Mouse (Mus musculus): ENCODE measurements at regions not wholly inside any gene's neighbourhood (a gene's known extent, or its start where the extent isn't known, plus 50 kb on each side); places are given as distances from the start of the nearest gene placed in this dataset.

GRCm38 (mm10) chr16:93431316-93431715 lies 172.5 kb downstream of the Setd4 start:
- ATAC-seq (replicated peaks in 1 of 2; ENCODE audit: insufficient read depth in 1 of 2, low FRiP score in 2 of 2, low TSS enrichment in 1 of 2, low read depth in 1 of 2, poor library complexity in 2 of 2, severe bottlenecking in 2 of 2): no peak

- ATAC-seq (replicated peaks in 1 of 2; ENCODE audit: insufficient read depth in 1 of 2, low FRiP score in 2 of 2, low TSS enrichment in 1 of 2, low read depth in 1 of 2, poor library complexity in 2 of 2, severe bottlenecking in 2 of 2): no peak
Measured at GRCm38 (mm10) chr16:93429324-93429781, 174.5 kb downstream of the Setd4 start.

- ATAC-seq (replicated peaks in 1 of 2; ENCODE audit: insufficient read depth in 1 of 2, low FRiP score in 2 of 2, low TSS enrichment in 1 of 2, low read depth in 1 of 2, poor library complexity in 2 of 2, severe bottlenecking in 2 of 2): no peak
Measured at GRCm38 (mm10) chr16:93427264-93427663, 176.6 kb downstream of the Setd4 start.

GRCm38 (mm10) chr16:93425731-93426130 lies 178.1 kb downstream of the Setd4 start:
- no peak for ATAC-seq (replicated peaks in 1 of 2; ENCODE audit: insufficient read depth in 1 of 2, low FRiP score in 2 of 2, low TSS enrichment in 1 of 2, low read depth in 1 of 2, poor library complexity in 2 of 2, severe bottlenecking in 2 of 2)

- no peak for ATAC-seq (replicated peaks in 1 of 2; ENCODE audit: insufficient read depth in 1 of 2, low FRiP score in 2 of 2, low TSS enrichment in 1 of 2, low read depth in 1 of 2, poor library complexity in 2 of 2, severe bottlenecking in 2 of 2)
Measured at GRCm38 (mm10) chr16:93423174-93423573, 180.7 kb downstream of the Setd4 start.

GRCm38 (mm10) chr16:93422221-93422620 lies 181.6 kb downstream of the Setd4 start:
- ATAC-seq (replicated peaks in 1 of 2; ENCODE audit: insufficient read depth in 1 of 2, low FRiP score in 2 of 2, low TSS enrichment in 1 of 2, low read depth in 1 of 2, poor library complexity in 2 of 2, severe bottlenecking in 2 of 2): no peak

- ATAC-seq (replicated peaks in 1 of 2; ENCODE audit: insufficient read depth in 1 of 2, low FRiP score in 2 of 2, low TSS enrichment in 1 of 2, low read depth in 1 of 2, poor library complexity in 2 of 2, severe bottlenecking in 2 of 2): no peak
Measured at GRCm38 (mm10) chr16:93418246-93418645, 185.6 kb downstream of the Setd4 start.

- no peak for ATAC-seq (replicated peaks in 1 of 2; ENCODE audit: insufficient read depth in 1 of 2, low FRiP score in 2 of 2, low TSS enrichment in 1 of 2, low read depth in 1 of 2, poor library complexity in 2 of 2, severe bottlenecking in 2 of 2)
Measured at GRCm38 (mm10) chr16:93417831-93418230, 186.0 kb downstream of the Setd4 start.

GRCm38 (mm10) chr16:93392024-93392675 lies 211.7 kb downstream of the Setd4 start:
- ATAC-seq (replicated peaks in 1 of 2; ENCODE audit: insufficient read depth in 1 of 2, low FRiP score in 2 of 2, low TSS enrichment in 1 of 2, low read depth in 1 of 2, poor library complexity in 2 of 2, severe bottlenecking in 2 of 2): peak; percentile 60 to 68

GRCm38 (mm10) chr16:93387578-93388116 lies 216.2 kb downstream of the Setd4 start:
- no peak for ATAC-seq (replicated peaks in 1 of 2; ENCODE audit: insufficient read depth in 1 of 2, low FRiP score in 2 of 2, low TSS enrichment in 1 of 2, low read depth in 1 of 2, poor library complexity in 2 of 2, severe bottlenecking in 2 of 2)

- no peak for ATAC-seq (replicated peaks in 1 of 2; ENCODE audit: insufficient read depth in 1 of 2, low FRiP score in 2 of 2, low TSS enrichment in 1 of 2, low read depth in 1 of 2, poor library complexity in 2 of 2, severe bottlenecking in 2 of 2)
Measured at GRCm38 (mm10) chr16:93384039-93384537, 219.8 kb downstream of the Setd4 start.

- ATAC-seq (replicated peaks in 1 of 2; ENCODE audit: insufficient read depth in 1 of 2, low FRiP score in 2 of 2, low TSS enrichment in 1 of 2, low read depth in 1 of 2, poor library complexity in 2 of 2, severe bottlenecking in 2 of 2): no peak
Measured at GRCm38 (mm10) chr16:93382945-93383344, 220.9 kb downstream of the Setd4 start.

- ATAC-seq (replicated peaks in 1 of 2; ENCODE audit: insufficient read depth in 1 of 2, low FRiP score in 2 of 2, low TSS enrichment in 1 of 2, low read depth in 1 of 2, poor library complexity in 2 of 2, severe bottlenecking in 2 of 2): no peak
Measured at GRCm38 (mm10) chr16:93380717-93381671, 222.9 kb downstream of the Setd4 start.

- ATAC-seq (replicated peaks in 1 of 2; ENCODE audit: insufficient read depth in 1 of 2, low FRiP score in 2 of 2, low TSS enrichment in 1 of 2, low read depth in 1 of 2, poor library complexity in 2 of 2, severe bottlenecking in 2 of 2): no peak
Measured at GRCm38 (mm10) chr16:93380117-93380516, 223.7 kb downstream of the Setd4 start.

- ATAC-seq (replicated peaks in 1 of 2; ENCODE audit: insufficient read depth in 1 of 2, low FRiP score in 2 of 2, low TSS enrichment in 1 of 2, low read depth in 1 of 2, poor library complexity in 2 of 2, severe bottlenecking in 2 of 2): no peak
Measured at GRCm38 (mm10) chr16:93379611-93380010, 224.3 kb downstream of the Setd4 start.

- ATAC-seq (replicated peaks in 1 of 2; ENCODE audit: insufficient read depth in 1 of 2, low FRiP score in 2 of 2, low TSS enrichment in 1 of 2, low read depth in 1 of 2, poor library complexity in 2 of 2, severe bottlenecking in 2 of 2): no peak
Measured at GRCm38 (mm10) chr16:93374669-93375068, 229.2 kb downstream of the Setd4 start.

- no peak for ATAC-seq (replicated peaks in 1 of 2; ENCODE audit: insufficient read depth in 1 of 2, low FRiP score in 2 of 2, low TSS enrichment in 1 of 2, low read depth in 1 of 2, poor library complexity in 2 of 2, severe bottlenecking in 2 of 2)
Measured at GRCm38 (mm10) chr16:93369766-93370146, 234.1 kb downstream of the Setd4 start.

All from hematopoietic stem cell, adult 5-6 weeks (primary cell).